Mouse (Mus musculus): ENCODE measurements around the gene Lrmda.

- TF ChIP-seq CTCF (IDR thresholded peaks at IDR 0.05; ENCODE audit: extremely low read depth, insufficient read length, insufficient replicate concordance, low read depth, low read length): no peak
- TF ChIP-seq POLR2A (IDR thresholded peaks at IDR 0.05; ENCODE audit: low read depth, low read length): no peak
These were observed 630.8 kb downstream of the Lrmda start for GRCm38 (mm10) chr14:22649985-22650984.
